Mouse (Mus musculus): ENCODE data around the gene Iqsec1.

- TF ChIP-seq CTCF (IDR thresholded peaks at IDR 0.05; ENCODE audit: borderline replicate concordance, control insufficient read depth, extremely low read depth, insufficient read depth, low read length, poor library complexity) (no peak), POLR2A (IDR thresholded peaks at IDR 0.05; ENCODE audit: control insufficient read depth, extremely low read depth, insufficient read depth, low read length, poor library complexity) (no peak)
Observed at GRCm38 (mm10) chr6:90761301-90762056, 227.0 kb downstream of the Iqsec1 start.
